Mouse (Mus musculus) hindbrain, embryonic 11.5 days (tissue): ENCODE results near the gene Lypd6b. TPM values are rescaled to one million over a fixed set of nuclear protein-coding genes. Genes with fewer than 3 reads are reported as not detected.

ENCODE experiments used
- ATAC-seq: fragments of 200-750 bp; cut with Nextera tagmentation; 2 replicates; pipeline ENCODE4 v1.8.0; 2017; ENCODE audit warnings: mild to moderate bottlenecking, moderate TSS enrichment, moderate library complexity; ENCODE audit not compliant: low FRiP score
- DNase-seq: peaks from one replicate; pipeline ENCODE4 v3.0.0-alpha.2; 2015; ENCODE audit warnings: low spot score
- H3K27ac ChIP-seq: fragments of 300-500 bp; sonication (generic); 2 replicates; pipeline ENCODE4 v1.5.1; 2014; ENCODE audit warnings: mild to moderate bottlenecking, low read depth, low read length
- H3K27me3 ChIP-seq: fragments of 300-500 bp; sonication (generic); 2 replicates; pipeline ENCODE4 v1.6.1; 2014; ENCODE audit warnings: mild to moderate bottlenecking, low read length, moderate library complexity, mixed read lengths; ENCODE audit not compliant: control insufficient read depth, insufficient read depth
- H3K36me3 ChIP-seq: fragments of 300-500 bp; sonication (generic); 2 replicates; pipeline ENCODE4 v1.6.1; 2014; ENCODE audit warnings: mild to moderate bottlenecking, low read length, moderate library complexity, mixed read lengths; ENCODE audit not compliant: control insufficient read depth, insufficient read depth
- H3K4me1 ChIP-seq: fragments of 300-500 bp; sonication (generic); replicated peaks from 2 replicates; pipeline ENCODE4 v1.6.1; 2014; ENCODE audit warnings: low read length, mixed read lengths; ENCODE audit not compliant: control insufficient read depth, insufficient read depth
- H3K4me2 ChIP-seq: fragments of 300-500 bp; sonication (generic); replicated peaks from 2 replicates; pipeline ENCODE4 v1.6.1; 2014; ENCODE audit warnings: mild to moderate bottlenecking, low read depth, low read length
- H3K4me3 ChIP-seq: fragments of 300-500 bp; sonication (generic); 2 replicates; pipeline ENCODE4 v1.5.1; 2014; ENCODE audit warnings: low read depth, low read length
- H3K9ac ChIP-seq: fragments of 300-500 bp; sonication (generic); 2 replicates; pipeline ENCODE4 v1.6.1; 2014; ENCODE audit warnings: low read depth, low read length
- H3K9me3 ChIP-seq: fragments of 300-500 bp; sonication (generic); 2 replicates; pipeline ENCODE4 v1.6.1; 2016; ENCODE audit warnings: low read length; ENCODE audit not compliant: control insufficient read depth
- WGBS: fragments of 180-500 bp; shearing (Covaris S2); extraction: QIAGEN DNeasy Blood & Tissue Kit; methylation state at CpG from one replicate; pipeline ENCODE4 v1.1.7; 2014; 5-methylcytosine and 5-hydroxymethylcytosine counted together
- polyA plus RNA-seq: library from polyadenylated mRNA; unstranded; fragments of >200 nt; fragmentation: Nextera tagmentation; extraction: Ambion mirVana; gene quantifications from 2 replicates; pipeline ENCODE4 v1.2.1, GENCODE M21; 2014

Gene Lypd6b
- polyA plus RNA-seq, 1 experiment from 2014 or later = 2.1 TPM

DNA sequence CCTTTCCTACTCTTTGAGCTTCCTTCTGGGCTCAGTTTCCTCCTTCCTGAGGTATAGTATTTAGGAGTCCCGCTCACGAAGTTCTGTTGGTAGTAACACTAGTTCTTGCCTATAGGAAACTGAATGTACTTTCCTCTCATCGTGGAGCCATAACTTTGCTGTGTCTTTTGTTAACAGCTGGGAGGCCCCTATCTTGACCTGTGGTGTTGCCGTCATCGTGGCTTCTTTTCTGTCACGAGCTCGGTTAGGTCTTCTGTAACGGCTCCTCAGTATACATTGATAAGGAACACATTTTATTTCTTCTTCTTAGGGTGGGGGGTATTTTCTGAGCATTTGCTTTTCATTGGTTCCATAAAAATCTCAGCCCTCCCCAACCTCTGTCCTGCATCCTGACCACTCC, 74.2 kb downstream of the Lypd6b start:
- Histone ChIP-seq H3K4me1 (no peaks in the 10 kb centered on the region), H3K36me3 (no peaks in the 10 kb centered on the region), H3K27ac (no peak overlapping the region), H3K9me3 (no peaks in the 10 kb centered on the region), H3K27me3 (no peaks in the 10 kb centered on the region), H3K4me3 (no peak overlapping the region), H3K4me2 (no peak overlapping the region), H3K9ac (no peak overlapping the region)
- WGBS = 72% methylated on average over 8 of the region's 8 CpGs
- no peak for ATAC-seq
- no peak for DNase-seq

GRCm38 (mm10) chr2:49868116-49868858, 80.8 kb downstream of the Lypd6b start:
- Histone ChIP-seq H3K27me3 (no peaks in the 10 kb centered on the region), H3K9ac (no peak overlapping the region), H3K36me3 (no peaks in the 10 kb centered on the region), H3K27ac (no peak overlapping the region), H3K9me3 (no peaks in the 10 kb centered on the region), H3K4me1 (no peaks in the 10 kb centered on the region), H3K4me2 (no peak overlapping the region), H3K4me3 (no peak overlapping the region)
- WGBS = 90% methylated on average over 9 of the region's 9 CpGs
- ATAC-seq = no peak
- no peak for DNase-seq

GRCm38 (mm10) chr2:49869044-49869443, 81.6 kb downstream of the Lypd6b start:
- Histone ChIP-seq H3K4me1 (no peaks in the 10 kb centered on the region), H3K36me3 (no peaks in the 10 kb centered on the region), H3K27ac (no peak overlapping the region), H3K9me3 (no peaks in the 10 kb centered on the region), H3K4me2 (no peak overlapping the region), H3K9ac (no peak overlapping the region), H3K27me3 (no peaks in the 10 kb centered on the region), H3K4me3 (no peak overlapping the region)
- 81% methylated on average over 7 of the region's 7 CpGs for WGBS
- no peak for ATAC-seq
- DNase-seq = no peak

DNA sequence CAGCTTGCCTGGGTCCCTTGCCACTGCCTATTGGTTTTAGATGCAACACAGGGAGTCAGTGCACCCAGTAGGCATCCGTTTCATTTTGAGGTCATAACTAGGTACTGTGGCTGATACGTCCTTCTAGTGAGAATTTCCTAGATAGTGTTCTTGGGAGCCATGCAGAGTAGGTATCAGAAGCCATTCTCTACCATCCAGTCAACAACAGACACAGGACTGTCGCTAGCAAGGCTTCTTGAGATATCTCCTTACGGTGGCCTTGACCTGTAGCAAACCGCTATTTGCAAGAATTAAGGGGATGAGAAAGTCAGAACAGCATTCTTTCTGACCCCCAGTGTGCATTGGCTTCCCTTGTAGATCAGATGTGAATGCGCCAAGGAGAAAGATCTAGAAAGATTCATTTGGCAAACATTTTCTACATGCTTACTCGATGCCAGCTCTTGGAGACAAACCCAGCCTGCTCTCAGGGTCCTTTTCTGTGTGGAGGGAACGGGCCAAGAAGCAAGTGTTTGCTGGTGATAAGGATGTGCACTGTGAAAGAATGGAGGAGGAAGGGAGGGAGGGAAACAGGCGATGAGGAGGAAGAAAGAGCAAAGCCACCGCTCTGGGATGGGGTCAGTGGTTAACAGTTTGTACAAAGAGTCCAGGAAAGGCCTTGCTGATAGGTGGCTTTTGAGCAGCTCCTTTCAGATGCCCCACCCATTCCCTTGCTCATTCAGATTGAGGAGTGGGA, 82.5 kb downstream of the Lypd6b start:
- 92% methylated on average over 10 of the region's 10 CpGs for WGBS
- DNase-seq = no peak
- Histone ChIP-seq H3K27me3 (no peaks in the 10 kb centered on the region), H3K4me1 (no peaks in the 10 kb centered on the region), H3K27ac (no peak overlapping the region), H3K36me3 (no peaks in the 10 kb centered on the region), H3K9me3 (no peaks in the 10 kb centered on the region), H3K9ac (no peak overlapping the region), H3K4me3 (no peak overlapping the region), H3K4me2 (no peak overlapping the region)
- no peak for ATAC-seq

GRCm38 (mm10) chr2:49871012-49871411, 83.5 kb downstream of the Lypd6b start:
- no peak overlapping the region for H3K27ac ChIP-seq
- H3K9me3 ChIP-seq = no peaks in the 10 kb centered on the region
- no peaks in the 10 kb centered on the region for H3K36me3 ChIP-seq
- ATAC-seq (no peak), DNase-seq (no peak)
- no peak overlapping the region for H3K4me3 ChIP-seq
- 85% methylated on average over 1 of the region's 1 CpGs for WGBS
- H3K27me3 ChIP-seq = no peaks in the 10 kb centered on the region
- H3K4me1 ChIP-seq = no peaks in the 10 kb centered on the region
- no peak overlapping the region for H3K4me2 ChIP-seq
- no peak overlapping the region for H3K9ac ChIP-seq

DNA sequence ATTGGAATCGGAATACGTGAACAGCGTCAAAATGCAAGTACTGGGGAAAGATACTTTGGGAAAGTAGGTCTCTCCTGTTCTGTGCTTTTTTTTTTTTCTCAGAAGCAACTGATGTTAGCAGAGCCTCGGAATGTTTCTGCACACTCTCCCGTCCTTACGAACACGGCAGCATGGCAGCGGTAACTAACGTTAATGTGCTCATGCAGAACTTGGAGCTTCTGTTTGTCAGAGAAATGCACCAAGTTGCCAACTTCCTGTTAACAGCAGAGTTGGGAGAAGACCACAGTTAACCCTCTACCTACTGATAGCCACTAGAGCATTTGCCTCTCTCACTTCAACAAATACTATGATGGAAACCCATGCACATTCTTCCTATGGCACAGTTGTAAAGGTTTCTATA, 93.0 kb downstream of the Lypd6b start:
- no peak overlapping the region for H3K27ac ChIP-seq
- H3K9ac ChIP-seq = no peak overlapping the region
- H3K36me3 ChIP-seq = no peaks in the 10 kb centered on the region
- H3K4me3 ChIP-seq = no peak overlapping the region
- H3K27me3 ChIP-seq = no peaks in the 10 kb centered on the region
- no peak overlapping the region for H3K4me2 ChIP-seq
- no peak for DNase-seq
- no peaks in the 10 kb centered on the region for H3K9me3 ChIP-seq
- H3K4me1 ChIP-seq = no peaks in the 10 kb centered on the region
- 90% methylated on average over 9 of the region's 9 CpGs for WGBS
- ATAC-seq = no peak

DNA sequence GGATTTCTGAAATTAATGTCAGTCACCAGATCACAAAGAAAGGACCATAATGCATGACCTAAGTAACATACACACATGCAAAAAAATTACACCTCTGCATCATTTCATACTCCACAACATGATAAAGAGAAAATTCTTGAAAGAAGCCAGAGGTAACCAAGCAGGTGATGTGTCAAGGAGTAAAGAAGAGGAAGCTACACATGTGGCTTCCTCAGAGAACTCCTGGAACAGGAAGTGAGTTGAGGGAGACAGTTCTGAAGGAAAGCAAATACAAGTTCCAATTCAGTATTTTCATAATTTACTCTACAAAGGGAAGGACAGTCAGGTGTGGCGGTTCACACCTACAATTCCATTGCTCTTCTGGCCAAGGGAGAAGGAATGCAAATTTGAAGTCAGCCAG, 93.5 kb downstream of the Lypd6b start:
- H3K4me1 ChIP-seq = no peaks in the 10 kb centered on the region
- H3K9me3 ChIP-seq = no peaks in the 10 kb centered on the region
- no peak overlapping the region for H3K4me3 ChIP-seq
- WGBS = 100% methylated on average over 1 of the region's 1 CpGs
- H3K4me2 ChIP-seq = no peak overlapping the region
- no peak overlapping the region for H3K27ac ChIP-seq
- no peaks in the 10 kb centered on the region for H3K36me3 ChIP-seq
- no peak for ATAC-seq
- H3K9ac ChIP-seq = no peak overlapping the region
- no peak for DNase-seq
- H3K27me3 ChIP-seq = no peaks in the 10 kb centered on the region

DNA sequence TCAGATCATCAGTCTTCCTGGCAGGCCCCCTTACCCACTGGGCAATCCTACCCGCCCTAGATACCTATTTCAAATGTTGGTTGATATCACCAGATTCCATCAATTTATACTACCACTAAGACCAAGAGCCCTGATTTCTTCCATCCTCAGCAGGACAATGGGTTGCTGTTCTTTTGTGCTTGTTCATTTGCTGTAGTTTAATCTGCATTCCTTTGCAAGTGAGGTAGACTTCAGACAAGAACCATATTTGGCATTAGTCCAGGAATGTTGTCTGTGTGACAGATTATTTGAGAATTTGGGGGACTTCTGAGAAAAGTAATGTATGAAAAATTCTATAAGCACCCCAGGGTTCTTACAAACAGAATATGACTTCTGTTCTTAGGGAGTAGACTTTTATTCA, 95.0 kb downstream of the Lypd6b start:
- H3K9me3 ChIP-seq = no peaks in the 10 kb centered on the region
- H3K27ac ChIP-seq = no peak overlapping the region
- no peak for DNase-seq
- H3K4me3 ChIP-seq = no peak overlapping the region
- 88% methylated on average over 1 of the region's 1 CpGs for WGBS
- no peaks in the 10 kb centered on the region for H3K36me3 ChIP-seq
- H3K4me1 ChIP-seq = no peaks in the 10 kb centered on the region
- no peak overlapping the region for H3K4me2 ChIP-seq
- no peaks in the 10 kb centered on the region for H3K27me3 ChIP-seq
- no peak for ATAC-seq
- H3K9ac ChIP-seq = no peak overlapping the region

- no peak overlapping the region for H3K4me3 ChIP-seq
- no peaks in the 10 kb centered on the region for H3K9me3 ChIP-seq
- H3K27ac ChIP-seq = no peak overlapping the region
- H3K36me3 ChIP-seq = no peaks in the 10 kb centered on the region
- H3K4me1 ChIP-seq = no peaks in the 10 kb centered on the region
- H3K4me2 ChIP-seq = no peak overlapping the region
- 18% methylated on average over 3 of the region's 3 CpGs for WGBS
- no peaks in the 10 kb centered on the region for H3K27me3 ChIP-seq
- H3K9ac ChIP-seq = no peak overlapping the region
- DNase-seq (no peak), ATAC-seq (no peak)
Measured at GRCm38 (mm10) chr2:49883990-49884389, 96.5 kb downstream of the Lypd6b start.
